Mouse (Mus musculus): ENCODE data around the gene Snx13.

- TF ChIP-seq MAFK (IDR thresholded peaks at IDR 0.05; ENCODE audit: insufficient read depth, low read depth, low read length) (no peak), CHD2 (IDR thresholded peaks at IDR 0.05; ENCODE audit: low read depth, low read length) (no peak)
Observed at GRCm38 (mm10) chr12:35170275-35170674, 123.3 kb downstream of the Snx13 start.
